Mouse (Mus musculus) myocyte (in vitro differentiated cells): ENCODE data around the gene Racgap1.

Source experiments
- CEBPB ChIP-seq: IDR thresholded peaks from 2 replicates; pipeline ENCODE4 v1.6.1; 2011; ENCODE audit warnings: mild to moderate bottlenecking, moderate library complexity; ENCODE audit not compliant: poor library complexity, insufficient read depth, severe bottlenecking
- E2F4 ChIP-seq: IDR thresholded peaks from one replicate; pipeline ENCODE4 v1.6.1; 2011; ENCODE audit warnings: mild to moderate bottlenecking, control low read depth, moderate library complexity; ENCODE audit not compliant: insufficient read depth
- MAX ChIP-seq: IDR thresholded peaks from one replicate; pipeline ENCODE4 v1.6.1; 2011; ENCODE audit warnings: low read depth, mild to moderate bottlenecking, control low read depth
- MYOD1 ChIP-seq, 3 experiments: IDR thresholded peaks; one replicate each; pipeline ENCODE4 v1.6.1; 2011; ENCODE audit warnings: control low read depth in 2 of 3, low read depth in 2 of 3, mild to moderate bottlenecking in 2 of 3, moderate library complexity in 1 of 3; ENCODE audit not compliant: insufficient read length in 2 of 3, control insufficient read depth in 1 of 3
- POLR2A ChIP-seq: IDR thresholded peaks from one replicate; pipeline ENCODE4 v1.6.1; 2011; ENCODE audit warnings: low read depth, mild to moderate bottlenecking, control low read depth, moderate library complexity; ENCODE audit not compliant: insufficient read length
- POLR2AphosphoS2 ChIP-seq: IDR thresholded peaks from one replicate; pipeline ENCODE4 v1.6.1; 2011; ENCODE audit warnings: low read depth, control low read depth; ENCODE audit not compliant: insufficient read length
- REST ChIP-seq: IDR thresholded peaks from one replicate; pipeline ENCODE4 v1.6.1; 2011; ENCODE audit warnings: mild to moderate bottlenecking, control low read depth, moderate library complexity; ENCODE audit not compliant: insufficient read depth, insufficient read length
- TCF12 ChIP-seq: IDR thresholded peaks from one replicate; pipeline ENCODE4 v1.6.1; 2011; ENCODE audit warnings: mild to moderate bottlenecking, control low read depth; ENCODE audit not compliant: poor library complexity, insufficient read depth, severe bottlenecking
- USF1 ChIP-seq: IDR thresholded peaks from one replicate; pipeline ENCODE4 v1.6.1; 2011; ENCODE audit warnings: low read depth, mild to moderate bottlenecking, control low read depth, moderate library complexity

GRCm38 (mm10) chr15:99642622-99643021, 8.8 kb downstream of the Racgap1 start:
- TF ChIP-seq POLR2AphosphoS2: no peak
- no peak for TF ChIP-seq MYOD1 (IDR thresholded peaks at IDR 0.05; ENCODE audit: control insufficient read depth in 1 of 3, insufficient read length in 2 of 3, low read depth in 2 of 3)
- TF ChIP-seq MAX: no peak
- no peak for TF ChIP-seq POLR2A
- TF ChIP-seq USF1: no peak
- TF ChIP-seq CEBPB: no peak
- no peak for TF ChIP-seq TCF12
- no peak for TF ChIP-seq E2F4
- no peak for TF ChIP-seq REST
